Mouse (Mus musculus) neural tube, embryonic 14.5 days (tissue): ENCODE data around the gene Mylk. TPM values are rescaled to one million over a fixed set of nuclear protein-coding genes. Genes with fewer than 3 reads are reported as not detected.

ENCODE experiments used
- ATAC-seq: fragments of 200-750 bp; cut with Nextera tagmentation; 2 replicates; pipeline ENCODE4 v1.8.0; 2017; ENCODE audit warnings: low read depth, mild to moderate bottlenecking, moderate TSS enrichment, moderate library complexity
- H3K27ac ChIP-seq: fragments of 300-500 bp; sonication (generic); 2 replicates; pipeline ENCODE4 v1.5.1; 2014; ENCODE audit warnings: low read depth, mild to moderate bottlenecking, control low read depth, low read length, moderate library complexity, mixed read lengths
- H3K27me3 ChIP-seq: fragments of 300-500 bp; sonication (generic); 2 replicates; pipeline ENCODE4 v1.6.1; 2014; ENCODE audit warnings: low read length; ENCODE audit not compliant: control insufficient read depth, insufficient read depth
- H3K36me3 ChIP-seq: fragments of 300-500 bp; sonication (generic); 2 replicates; pipeline ENCODE4 v1.6.1; 2014; ENCODE audit warnings: low read length, mixed read lengths; ENCODE audit not compliant: control insufficient read depth, insufficient read depth
- H3K4me1 ChIP-seq: fragments of 300-500 bp; sonication (generic); 2 replicates; pipeline ENCODE4 v1.6.1; 2014; ENCODE audit warnings: low read length; ENCODE audit not compliant: control insufficient read depth, insufficient read depth
- H3K4me2 ChIP-seq: fragments of 300-500 bp; sonication (generic); 2 replicates; pipeline ENCODE4 v1.6.1; 2014; ENCODE audit warnings: mild to moderate bottlenecking, low read depth, low read length, control low read depth
- H3K4me3 ChIP-seq: fragments of 300-500 bp; sonication (generic); 2 replicates; pipeline ENCODE4 v1.5.1; 2014; ENCODE audit warnings: low read depth, low read length, control low read depth, mixed read lengths
- H3K9ac ChIP-seq: fragments of 300-500 bp; sonication (generic); replicated peaks from 2 replicates; pipeline ENCODE4 v1.6.1; 2014; ENCODE audit warnings: low read depth, mild to moderate bottlenecking, control low read depth, low read length, mixed read lengths
- H3K9me3 ChIP-seq: fragments of 300-500 bp; sonication (generic); 2 replicates; pipeline ENCODE4 v1.6.1; 2016; ENCODE audit warnings: low read length; ENCODE audit not compliant: control insufficient read depth
- WGBS: fragments of 180-500 bp; shearing (Covaris S2); extraction: QIAGEN DNeasy Blood & Tissue Kit; methylation state at CpG from one replicate; pipeline ENCODE4 v1.1.7; 2014; 5-methylcytosine and 5-hydroxymethylcytosine counted together
- polyA plus RNA-seq: library from polyadenylated mRNA; unstranded; fragments of >200 nt; fragmentation: Nextera tagmentation; extraction: Ambion mirVana; gene quantifications from 2 replicates; pipeline ENCODE4 v1.2.1, GENCODE M21; 2014

Mylk gene
- polyA plus RNA-seq, 1 experiment from 2014 or later: 1.5 TPM

GRCm38 (mm10) chr16:34962322-34962721, 217.3 kb downstream of the Mylk start:
- H3K4me1 ChIP-seq: no peaks in the 10 kb centered on the region; the same call in 1 of the 2 replicates
- no peaks in the 10 kb centered on the region for H3K36me3 ChIP-seq
- H3K27me3 ChIP-seq: no peaks in the 10 kb centered on the region
- WGBS: 87% methylated on average over 4 of the region's 4 CpGs
- H3K9me3 ChIP-seq: no peaks in the 10 kb centered on the region
- no peak overlapping the region for H3K27ac ChIP-seq
- H3K4me3 ChIP-seq: no peak overlapping the region
- no peak for ATAC-seq
- no peak overlapping the region for H3K9ac ChIP-seq
- no peak overlapping the region for H3K4me2 ChIP-seq

DNA sequence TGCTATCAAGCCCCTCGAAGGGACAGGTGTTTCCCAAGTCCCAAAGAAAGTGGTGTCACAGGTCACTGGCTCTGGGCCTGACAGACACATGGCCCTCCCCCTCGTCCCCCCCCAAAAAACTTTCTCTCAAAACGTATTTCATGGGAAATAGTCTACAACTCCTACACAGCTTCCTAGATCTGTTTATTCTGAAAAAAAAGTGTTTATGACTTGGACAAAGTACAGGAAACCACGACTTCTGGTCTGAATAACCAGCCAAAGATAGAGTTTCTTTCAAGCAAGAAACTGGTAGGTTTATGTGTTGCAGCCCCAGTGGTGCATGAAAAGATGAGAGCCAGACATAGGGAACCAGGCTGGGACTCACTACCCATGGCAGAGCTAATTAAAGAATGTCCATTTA, 218.0 kb downstream of the Mylk start:
- H3K27ac ChIP-seq: no peak overlapping the region
- WGBS: 77% methylated on average over 4 of the region's 4 CpGs
- no peaks in the 10 kb centered on the region for H3K27me3 ChIP-seq

GRCm38 (mm10) chr16:34966620-34967081, 221.6 kb downstream of the Mylk start:
- Histone ChIP-seq H3K9ac (no peak overlapping the region), H3K4me3 (no peak overlapping the region), H3K36me3 (no peaks in the 10 kb centered on the region), H3K4me1 (no peaks in the 10 kb centered on the region; the same call in 1 of the 2 replicates), H3K27me3 (0 out of 2 replicates have a peak, but pooled peaks cover 2% of the 10 kb centered on the region), H3K9me3 (no peaks in the 10 kb centered on the region), H3K27ac (no peak overlapping the region), H3K4me2 (no peak overlapping the region)
- no peak for ATAC-seq
- WGBS: 66% methylated on average over 5 of the region's 5 CpGs

More for the DNA sequence above, 218.0 kb downstream of the Mylk start:
- no peak overlapping the region for H3K4me2 ChIP-seq
- H3K9ac ChIP-seq: no peak overlapping the region
- H3K4me3 ChIP-seq: no peak overlapping the region
- no peaks in the 10 kb centered on the region; the same call in 1 of the 2 replicates for H3K4me1 ChIP-seq
- no peak for ATAC-seq
- no peaks in the 10 kb centered on the region for H3K36me3 ChIP-seq
- no peaks in the 10 kb centered on the region for H3K9me3 ChIP-seq

- 0 out of 2 replicates have a peak, but pooled peaks cover 2% of the 10 kb centered on the region for H3K27me3 ChIP-seq
- H3K4me3 ChIP-seq: no peak overlapping the region
- no peaks in the 10 kb centered on the region for H3K9me3 ChIP-seq
- H3K36me3 ChIP-seq: no peaks in the 10 kb centered on the region
- no peak overlapping the region for H3K27ac ChIP-seq
- ATAC-seq: peak; percentile 96
- 58% methylated on average over 10 of the region's 10 CpGs for WGBS
- H3K4me2 ChIP-seq: no peak overlapping the region
- no peak overlapping the region for H3K9ac ChIP-seq
- no peaks in the 10 kb centered on the region; the same call in 1 of the 2 replicates for H3K4me1 ChIP-seq
Measured at GRCm38 (mm10) chr16:34967120-34967800, 222.2 kb downstream of the Mylk start.

- Histone ChIP-seq H3K4me1 (no peaks in the 10 kb centered on the region; the same call in 1 of the 2 replicates), H3K9me3 (no peaks in the 10 kb centered on the region), H3K36me3 (no peaks in the 10 kb centered on the region), H3K4me2 (no peak overlapping the region), H3K4me3 (no peak overlapping the region), H3K27me3 (0 out of 2 replicates have a peak, but pooled peaks cover 2% of the 10 kb centered on the region), H3K27ac (no peak overlapping the region), H3K9ac (no peak overlapping the region)
- WGBS: 85% methylated on average over 5 of the region's 5 CpGs
- ATAC-seq: no peak
Measured at GRCm38 (mm10) chr16:34968181-34968580, 223.2 kb downstream of the Mylk start.

GRCm38 (mm10) chr16:34972471-34972870, 227.5 kb downstream of the Mylk start:
- WGBS: 93% methylated on average over 12 of the region's 12 CpGs

DNA sequence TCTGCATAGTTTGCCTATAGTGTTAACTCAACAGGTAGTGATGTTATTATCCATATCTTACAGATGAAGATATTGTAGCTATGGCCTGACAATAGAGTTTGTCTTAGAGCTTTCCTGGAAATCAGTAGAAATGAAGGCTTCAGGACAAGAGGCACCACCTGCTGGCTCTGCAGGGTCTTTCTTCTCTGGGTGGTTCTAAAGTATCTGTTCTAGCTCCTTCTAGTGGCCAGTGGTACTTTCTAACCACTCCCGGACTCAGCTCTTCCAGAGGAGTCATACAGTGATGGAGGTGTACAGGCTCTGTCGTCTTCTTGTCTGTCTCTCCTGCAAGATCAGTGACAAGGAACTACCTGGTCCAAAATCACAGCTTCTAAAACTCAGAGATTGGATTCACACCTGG, 230.5 kb downstream of the Mylk start:
- Histone ChIP-seq H3K27me3 (0 out of 2 replicates have a peak, but pooled peaks cover 2% of the 10 kb centered on the region), H3K4me3 (no peak overlapping the region), H3K4me2 (no peak overlapping the region), H3K36me3 (no peaks in the 10 kb centered on the region), H3K9ac (no peak overlapping the region), H3K4me1 (no peaks in the 10 kb centered on the region), H3K27ac (no peak overlapping the region), H3K9me3 (no peaks in the 10 kb centered on the region)
- WGBS: 60% methylated on average over 2 of the region's 2 CpGs
- no peak for ATAC-seq

More at GRCm38 (mm10) chr16:34972471-34972870, 227.5 kb downstream of the Mylk start:
- Histone ChIP-seq H3K27ac (no peak overlapping the region), H3K9me3 (no peaks in the 10 kb centered on the region), H3K36me3 (no peaks in the 10 kb centered on the region), H3K4me2 (no peak overlapping the region), H3K9ac (no peak overlapping the region), H3K4me3 (no peak overlapping the region), H3K27me3 (0 out of 2 replicates have a peak, but pooled peaks cover 2% of the 10 kb centered on the region), H3K4me1 (no peaks in the 10 kb centered on the region; the same call in 1 of the 2 replicates)
- no peak for ATAC-seq

DNA sequence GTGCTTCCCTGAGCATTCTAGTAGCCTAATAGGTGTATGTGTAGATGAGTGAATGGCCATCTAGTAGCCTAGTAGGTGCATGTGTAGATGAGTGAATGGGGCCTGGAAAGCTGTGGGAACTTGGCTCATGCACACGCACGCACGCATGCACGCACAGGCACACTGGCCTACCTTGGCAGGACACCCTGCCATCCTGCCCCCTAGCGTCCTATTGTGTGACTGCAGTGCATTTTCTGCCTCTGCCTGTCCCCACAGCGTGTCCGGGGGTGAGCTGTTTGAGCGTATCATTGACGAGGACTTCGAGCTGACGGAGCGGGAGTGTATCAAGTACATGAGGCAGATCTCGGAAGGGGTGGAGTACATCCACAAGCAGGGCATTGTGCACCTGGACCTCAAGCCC, 231.6 kb downstream of the Mylk start:
- ATAC-seq: no peak
- Histone ChIP-seq H3K4me3 (no peak overlapping the region), H3K36me3 (no peaks in the 10 kb centered on the region), H3K9ac (no peak overlapping the region), H3K27me3 (no peaks in the 10 kb centered on the region), H3K9me3 (no peaks in the 10 kb centered on the region), H3K4me2 (no peak overlapping the region), H3K4me1 (no peaks in the 10 kb centered on the region), H3K27ac (no peak overlapping the region)
- 83% methylated on average over 13 of the region's 13 CpGs for WGBS

- Histone ChIP-seq H3K27ac (no peak overlapping the region), H3K27me3 (no peaks in the 10 kb centered on the region), H3K36me3 (no peaks in the 10 kb centered on the region), H3K4me1 (no peaks in the 10 kb centered on the region), H3K9me3 (no peaks in the 10 kb centered on the region), H3K4me2 (no peak overlapping the region), H3K4me3 (no peak overlapping the region), H3K9ac (no peak overlapping the region)
- ATAC-seq: no peak
- whole genome bisulfite sequencing: 92% methylated on average over 7 of the region's 7 CpGs
Measured at GRCm38 (mm10) chr16:34978018-34978417, 233.0 kb downstream of the Mylk start.
